Mouse (Mus musculus): ENCODE results near the gene Epc2.

Gene Epc2

DNA sequence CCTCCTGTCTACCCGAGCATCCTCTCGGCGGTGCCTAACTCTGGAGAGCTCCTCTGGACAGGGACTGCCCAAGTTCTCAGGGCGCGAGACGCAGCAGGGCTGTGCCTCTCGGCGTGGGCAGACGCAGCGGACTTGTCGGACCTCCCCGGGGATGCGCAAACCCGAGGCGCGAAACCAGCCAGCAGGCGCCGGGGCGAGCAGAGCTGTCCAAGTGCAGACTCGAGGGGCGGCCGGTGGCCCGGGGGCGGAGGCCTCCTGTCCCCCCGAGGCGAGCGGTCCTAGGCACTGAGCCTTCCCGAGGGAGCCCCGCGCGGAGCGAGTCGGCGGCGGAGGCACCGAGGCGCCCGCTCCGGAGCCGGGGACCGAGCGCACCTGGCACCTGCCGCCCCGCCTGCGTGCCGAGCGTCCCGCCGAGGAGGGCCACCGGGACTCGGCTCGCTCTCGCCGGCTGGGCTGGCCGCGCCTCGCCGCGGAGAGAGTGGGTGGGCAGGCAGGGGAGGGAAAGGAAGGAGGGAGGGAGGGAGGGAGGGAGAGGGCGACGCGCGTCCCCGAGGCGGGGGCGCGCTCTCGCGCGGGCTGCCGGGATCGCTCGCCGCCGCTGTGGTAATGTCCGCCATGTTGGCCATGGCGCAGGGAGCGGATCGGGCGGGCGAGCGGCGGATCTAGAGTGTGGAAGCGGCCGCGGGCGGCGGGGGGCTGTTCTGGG lies at the start of gene Epc2:
Gene Epc2 (plus strand): TSS at position 556 of the 706 bp plus-strand sequence.
- DNase-seq (ENCODE audit: low read depth): peak; percentile 52

DNA sequence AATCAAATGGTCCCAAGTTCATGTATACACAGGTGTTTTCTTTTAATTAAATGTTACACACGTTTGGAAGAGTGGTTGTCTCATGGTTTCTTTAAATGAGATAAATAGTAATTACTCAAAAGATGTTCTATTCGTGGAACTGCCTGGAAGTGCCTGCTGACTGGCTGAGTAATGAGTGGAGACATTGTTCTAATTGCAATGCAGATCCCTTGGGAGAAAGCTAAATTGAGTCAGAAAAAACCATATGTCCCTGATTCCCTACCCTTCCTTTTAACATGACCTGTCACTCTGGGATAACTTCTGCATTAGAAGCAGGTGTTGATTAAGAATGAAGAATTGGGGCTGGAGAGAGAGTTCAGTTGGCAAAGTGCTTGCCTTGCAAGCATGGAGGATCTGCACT lies 45.3 kb upstream of the Epc2 start:
- DNase-seq (ENCODE audit: low read depth): no peak

DNA sequence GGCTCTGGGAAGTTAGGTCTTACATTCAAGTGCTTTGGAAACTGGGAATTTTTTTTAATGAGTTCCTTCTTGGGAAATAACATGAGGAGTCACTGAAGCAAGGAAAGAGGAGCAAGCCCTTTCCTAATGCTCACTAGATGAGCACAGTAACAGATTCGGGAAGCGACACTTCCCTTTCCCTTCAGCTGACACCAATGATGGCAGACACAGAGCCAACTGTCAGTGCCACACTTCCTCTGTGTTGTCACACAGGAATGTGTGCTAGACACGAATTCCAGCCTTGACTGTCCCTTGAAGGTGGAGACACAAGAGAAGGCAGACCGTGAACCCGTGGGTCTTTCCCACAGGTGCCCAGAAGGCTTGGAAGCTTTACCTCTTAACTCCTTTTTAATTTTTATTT lies 39.6 kb upstream of the Epc2 start:
- no peak for DNase-seq (ENCODE audit: low read depth)

DNA sequence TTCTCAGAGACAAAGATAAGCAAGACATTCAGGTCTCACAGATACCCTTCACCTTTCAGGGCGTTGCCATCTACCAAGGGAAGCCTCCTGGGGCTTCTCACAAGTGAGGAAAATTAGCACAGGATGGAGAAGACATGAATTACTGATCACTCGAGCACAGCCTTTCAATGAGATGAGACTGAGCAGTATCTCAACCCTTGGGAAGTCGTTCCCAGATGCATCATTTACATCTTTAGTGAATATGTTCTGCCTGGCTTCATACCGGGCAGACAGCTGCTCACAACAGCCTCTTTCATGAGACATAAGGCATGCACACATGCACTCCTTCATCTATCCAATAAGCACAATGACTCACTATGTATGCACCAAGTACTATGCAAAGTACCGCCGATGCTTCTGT lies 38.7 kb upstream of the Epc2 start:
- no peak for DNase-seq (ENCODE audit: low read depth)

DNA sequence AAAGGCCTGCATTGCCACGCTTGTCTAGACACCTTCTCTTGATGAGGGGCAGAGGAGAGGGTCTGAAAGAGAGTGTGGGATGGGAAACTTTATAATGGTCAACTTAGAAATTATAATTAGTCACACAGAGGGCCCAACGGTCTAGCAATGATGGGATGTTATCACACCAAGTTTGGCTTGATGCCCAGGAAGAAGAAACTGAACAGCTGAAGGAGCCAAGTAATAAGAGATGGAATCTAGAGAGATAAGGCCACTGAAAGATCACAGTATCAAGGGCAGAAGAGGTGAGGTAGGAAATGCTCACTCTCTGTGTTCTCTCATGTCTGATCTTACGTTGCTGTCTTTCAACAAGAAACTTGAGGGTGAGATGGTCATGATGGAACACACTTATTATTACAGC lies 35.4 kb upstream of the Epc2 start:
- no peak for DNase-seq (ENCODE audit: low read depth)

DNA sequence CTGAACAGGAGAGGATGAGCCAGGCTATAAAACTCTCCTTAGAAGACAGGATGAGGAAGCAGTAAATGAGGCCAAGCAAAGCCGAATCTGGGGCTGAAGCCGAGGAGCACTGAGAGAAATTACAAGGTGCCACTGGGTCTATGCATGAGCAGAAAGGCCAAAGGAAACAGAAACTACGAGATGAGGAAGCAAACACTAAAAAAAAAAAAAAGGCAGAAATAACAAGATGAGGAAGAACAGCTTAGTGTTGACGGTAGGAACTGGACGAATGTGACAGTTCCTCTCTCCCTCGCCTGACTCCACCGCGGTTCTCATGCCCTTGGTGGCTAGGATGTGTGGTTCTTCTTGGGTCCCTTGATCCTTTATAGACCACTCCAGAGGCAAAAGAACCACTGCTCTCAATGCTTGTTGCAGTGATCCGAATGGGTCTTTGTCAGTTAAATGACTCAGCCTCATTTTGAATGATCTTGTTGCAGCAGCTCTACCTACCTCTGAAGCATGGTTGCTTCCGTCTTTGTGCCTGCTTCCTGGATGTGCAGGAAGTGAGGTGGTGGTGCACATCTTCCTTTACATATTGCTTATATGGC lies 34.2 kb upstream of the Epc2 start:
- DNase-seq (ENCODE audit: low read depth): no peak

DNA sequence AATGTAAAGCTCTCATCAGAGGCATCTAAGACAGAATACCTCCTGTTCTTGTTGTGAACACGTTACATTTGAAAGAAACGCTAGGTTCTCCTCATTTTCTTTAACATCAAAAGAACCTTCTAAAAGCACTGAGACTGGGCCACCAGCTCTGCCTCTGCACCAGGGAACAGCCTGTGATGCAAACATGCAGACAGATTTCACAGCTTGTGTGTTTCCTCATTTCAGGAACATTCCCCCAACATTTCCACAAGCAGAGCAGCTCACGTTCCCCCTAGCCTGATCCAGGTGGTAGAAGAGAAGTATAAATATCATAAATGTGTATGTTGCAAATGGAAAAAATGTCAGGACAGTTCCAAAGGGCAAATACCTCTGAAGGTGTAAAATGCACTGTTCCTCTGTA lies 30.9 kb upstream of the Epc2 start:
- no peak for DNase-seq (ENCODE audit: low read depth)

DNA sequence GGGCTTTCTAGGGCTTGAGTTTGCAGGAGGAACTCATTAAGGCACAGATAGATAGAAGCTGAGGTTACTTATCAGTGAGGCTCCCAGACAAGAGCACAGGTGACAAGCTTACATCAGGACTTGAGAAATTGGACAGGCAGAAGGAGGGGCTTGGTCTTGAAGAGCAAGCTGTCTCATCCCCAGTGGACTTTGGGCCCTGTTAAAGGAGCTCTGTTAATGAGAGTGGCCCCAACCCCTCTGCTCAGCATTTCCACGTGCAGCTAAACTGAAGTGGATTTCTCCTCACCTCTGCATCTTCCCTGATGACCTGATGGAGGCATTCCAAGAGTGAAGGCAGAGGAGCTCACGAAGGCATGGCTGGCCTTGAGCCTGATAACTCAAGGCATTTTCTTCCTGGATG lies 27.4 kb upstream of the Epc2 start:
- no peak for DNase-seq (ENCODE audit: low read depth)

DNA sequence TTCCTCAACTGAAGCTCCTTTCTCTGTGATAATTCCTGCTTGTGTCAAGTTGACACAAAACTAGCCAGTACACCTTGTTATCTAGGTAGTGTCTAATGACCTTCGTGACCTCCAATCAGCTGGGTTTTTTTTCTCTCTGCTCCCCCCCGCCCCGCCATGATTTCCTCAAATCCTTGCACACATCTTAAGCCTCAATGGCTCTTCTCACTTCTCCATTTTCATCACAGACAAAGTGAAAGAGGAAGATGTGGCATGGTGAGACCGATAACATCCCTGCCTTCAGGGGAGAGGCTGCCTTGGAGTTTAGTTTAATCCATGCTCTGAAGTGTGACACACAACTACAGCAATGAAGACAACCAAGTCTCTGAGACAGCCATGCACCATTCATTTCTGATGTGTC lies 26.5 kb upstream of the Epc2 start:
- no peak for DNase-seq (ENCODE audit: low read depth)

DNA sequence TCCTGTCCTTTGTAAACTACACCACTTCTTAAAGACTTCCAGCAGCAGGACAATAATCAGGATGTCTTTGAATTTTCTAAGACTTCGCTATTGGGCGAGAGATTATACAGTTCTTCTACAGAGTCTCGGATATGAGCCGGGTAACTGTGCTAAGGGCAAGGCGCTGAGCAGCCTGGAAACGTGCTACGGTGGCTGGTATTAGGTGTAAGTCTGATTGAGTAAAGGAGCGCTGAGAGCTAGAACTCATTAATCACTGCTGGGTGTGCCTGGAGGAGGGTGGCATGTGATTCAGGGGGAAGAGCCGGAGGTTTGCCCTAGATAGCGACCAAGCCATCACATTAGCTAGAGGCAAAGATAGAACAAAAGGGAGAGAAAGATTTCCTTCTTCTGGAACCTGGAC lies 25.1 kb upstream of the Epc2 start:
- DNase-seq (ENCODE audit: low read depth): no peak

DNA sequence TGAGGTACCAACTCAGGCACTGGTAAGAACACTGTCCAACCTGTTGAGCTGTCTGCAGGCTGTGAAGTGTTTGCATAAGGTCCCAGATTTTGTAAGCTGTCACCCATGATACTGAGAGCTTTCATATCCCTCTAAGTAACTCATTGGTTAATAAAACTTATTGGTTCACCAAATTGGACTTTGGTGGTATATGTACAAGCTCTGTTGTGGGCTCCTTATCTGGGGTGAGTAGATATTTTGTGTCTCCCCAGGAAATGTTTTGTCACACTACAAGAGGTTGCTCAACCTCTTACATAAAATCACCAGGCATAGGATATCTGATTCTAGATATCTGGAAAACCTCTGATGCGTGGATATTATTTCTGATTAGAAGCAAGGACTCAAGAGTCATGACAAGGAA lies 20.3 kb upstream of the Epc2 start:
- DNase-seq (ENCODE audit: low read depth): no peak

DNA sequence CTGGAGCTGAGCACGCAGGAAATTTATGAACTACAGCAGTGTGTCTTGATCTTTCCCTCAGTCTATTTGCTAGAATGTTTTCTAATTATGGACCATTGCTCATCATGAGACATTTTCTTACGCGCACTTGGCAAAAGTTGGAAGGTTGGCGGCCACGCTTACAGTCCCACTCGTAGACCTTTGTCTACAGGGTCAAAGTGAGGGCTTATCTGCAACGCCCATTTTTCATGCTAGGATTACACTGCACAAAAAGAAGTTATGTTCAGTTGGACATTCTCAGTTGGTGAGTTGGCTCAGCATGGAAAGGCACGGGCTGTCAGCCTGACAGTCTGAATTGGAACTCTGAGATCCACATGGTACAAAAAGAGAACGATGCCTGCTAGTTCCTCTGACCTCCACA lies 18.1 kb upstream of the Epc2 start:
- no peak for DNase-seq (ENCODE audit: low read depth)

DNA sequence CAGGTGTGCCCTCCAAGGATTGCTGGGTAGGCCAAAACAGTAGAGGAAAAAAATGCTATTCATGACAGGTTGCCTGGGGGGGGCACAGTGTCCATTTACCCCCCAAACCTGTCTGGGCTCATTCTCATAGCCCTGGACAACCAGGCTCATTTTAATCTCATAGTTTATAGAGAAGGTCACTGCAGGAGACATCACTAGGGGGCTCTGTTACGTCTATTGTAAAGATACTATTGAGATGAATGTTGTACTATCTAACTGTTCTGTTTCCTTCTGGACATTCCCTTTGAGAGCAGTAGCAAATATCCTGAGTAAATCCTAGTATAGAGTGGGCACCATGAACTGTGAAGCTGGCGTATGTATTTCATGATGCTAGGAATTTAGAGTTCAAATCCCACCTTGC lies 5.0 kb upstream of the Epc2 start:
- DNase-seq (ENCODE audit: low read depth): no peak

DNA sequence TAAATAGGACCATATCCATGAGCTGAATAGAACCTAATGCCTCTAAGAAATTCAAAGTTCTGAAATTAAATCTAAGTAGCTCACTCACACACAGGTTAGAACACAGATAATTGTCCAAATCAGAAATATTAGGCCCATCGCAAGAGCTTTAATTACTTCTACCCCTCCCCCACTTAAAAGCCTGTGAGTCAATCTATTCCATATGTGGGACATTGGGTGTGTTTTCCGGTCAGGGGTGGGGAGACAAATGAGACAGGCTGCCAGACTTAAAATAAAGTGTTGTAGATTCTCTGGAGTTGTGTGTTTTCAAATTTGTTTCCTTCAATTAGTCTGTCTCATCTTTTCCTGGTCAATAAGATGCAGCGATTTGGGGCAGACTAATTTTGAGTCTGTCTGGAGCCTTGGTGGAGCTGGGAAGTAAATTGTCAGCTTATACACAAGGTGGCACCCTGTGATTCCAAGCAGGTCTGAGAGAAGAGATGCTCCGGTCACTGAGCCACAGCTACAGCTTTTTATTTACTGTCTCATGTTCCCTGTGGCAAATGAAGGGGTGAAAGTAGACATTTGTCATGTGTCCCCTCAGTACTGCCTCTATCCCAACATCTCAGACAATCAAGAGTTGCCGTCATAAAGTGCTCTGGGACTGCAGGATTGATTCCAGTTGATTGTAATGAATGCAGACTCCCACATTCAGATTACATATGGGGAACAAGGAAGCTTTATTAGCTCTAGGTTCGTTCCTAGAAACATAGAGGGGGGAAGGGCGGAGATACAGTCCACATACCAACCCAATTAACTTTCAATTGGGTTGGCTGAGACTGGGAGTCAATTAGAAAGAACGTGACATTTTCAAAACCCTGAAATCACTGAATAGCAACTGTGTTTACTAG lies 3.5 kb upstream of the Epc2 start:
- no peak for DNase-seq (ENCODE audit: low read depth)

DNA sequence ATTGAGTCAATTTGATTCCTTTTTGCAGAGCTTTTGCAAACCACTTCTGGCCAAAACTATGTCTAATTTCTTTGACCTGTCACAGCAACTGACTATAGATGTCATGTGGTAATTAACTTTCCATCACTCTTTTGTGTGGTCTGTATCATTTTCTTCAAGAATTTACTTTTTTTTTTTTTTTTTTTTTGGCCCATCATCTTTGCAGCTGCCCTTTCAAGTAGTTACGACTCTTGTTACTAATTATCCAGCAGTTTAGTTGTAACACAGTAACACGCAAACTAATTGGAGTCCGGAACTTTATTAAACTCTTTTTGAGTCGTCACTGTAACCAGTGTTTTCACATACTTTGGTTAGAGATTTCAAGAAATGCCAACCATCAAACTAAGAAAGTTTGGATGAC lies 819 bp upstream of the Epc2 start:
- DNase-seq (ENCODE audit: low read depth): no peak

DNA sequence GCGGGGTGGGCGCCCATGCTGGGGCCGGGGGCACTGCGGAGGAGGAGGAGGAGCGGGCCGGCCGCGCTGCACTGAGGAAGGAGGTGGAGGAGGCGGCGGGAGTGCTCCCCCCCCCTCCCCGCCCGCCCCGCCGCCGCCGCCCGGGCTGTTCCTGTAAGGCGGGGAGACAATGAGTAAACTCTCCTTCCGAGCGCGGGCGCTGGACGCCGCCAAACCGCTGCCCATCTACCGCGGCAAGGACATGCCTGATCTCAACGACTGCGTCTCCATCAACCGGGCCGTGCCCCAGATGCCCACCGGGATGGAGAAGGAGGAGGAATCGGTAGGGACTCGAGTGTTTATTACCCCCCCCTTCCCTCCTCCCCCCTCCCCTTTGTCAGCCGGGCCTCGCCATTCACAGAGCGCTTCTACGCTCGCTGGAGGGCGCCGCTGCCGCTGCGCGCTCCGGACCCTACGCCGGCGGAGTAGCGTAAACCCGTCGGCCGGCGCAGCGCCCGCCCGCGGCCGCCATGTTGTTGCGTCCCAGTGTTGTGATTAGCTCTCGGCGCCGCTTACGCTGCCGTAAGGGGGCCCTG lies 438 bp downstream of the Epc2 start:
- DNase-seq (ENCODE audit: low read depth): peak; percentile 75

DNA sequence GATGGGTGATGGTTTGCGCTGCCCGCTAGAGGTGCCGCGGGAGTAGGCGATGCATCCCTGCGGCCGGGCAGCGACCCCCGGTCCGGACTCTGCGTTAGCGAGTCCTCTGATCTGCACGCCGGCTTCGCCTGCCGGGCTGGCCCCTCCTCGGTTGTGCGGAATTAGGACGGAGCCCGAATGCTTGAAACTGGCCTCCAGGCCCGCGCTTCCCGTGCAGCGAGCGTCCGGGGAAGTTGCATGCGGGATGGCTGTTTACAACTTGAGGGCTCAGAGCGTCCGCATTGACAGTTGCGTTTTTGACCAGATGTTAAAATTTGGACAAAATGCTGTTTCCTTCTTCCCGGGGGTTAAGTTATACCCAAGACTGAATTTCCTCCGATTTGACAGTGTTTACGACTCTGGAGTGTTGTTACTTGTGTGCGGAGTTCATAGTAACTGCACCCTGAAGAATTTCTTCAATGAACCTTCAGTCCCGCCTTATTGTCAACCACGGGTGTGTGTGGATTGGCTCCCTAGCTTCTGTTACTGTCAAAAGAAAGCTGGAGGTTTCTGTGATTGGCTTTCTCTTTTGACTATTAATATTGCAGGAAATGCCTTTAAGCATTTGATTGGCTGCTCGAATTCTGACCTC lies 1.3 kb downstream of the Epc2 start:
- DNase-seq (ENCODE audit: low read depth): peak; percentile 78

DNA sequence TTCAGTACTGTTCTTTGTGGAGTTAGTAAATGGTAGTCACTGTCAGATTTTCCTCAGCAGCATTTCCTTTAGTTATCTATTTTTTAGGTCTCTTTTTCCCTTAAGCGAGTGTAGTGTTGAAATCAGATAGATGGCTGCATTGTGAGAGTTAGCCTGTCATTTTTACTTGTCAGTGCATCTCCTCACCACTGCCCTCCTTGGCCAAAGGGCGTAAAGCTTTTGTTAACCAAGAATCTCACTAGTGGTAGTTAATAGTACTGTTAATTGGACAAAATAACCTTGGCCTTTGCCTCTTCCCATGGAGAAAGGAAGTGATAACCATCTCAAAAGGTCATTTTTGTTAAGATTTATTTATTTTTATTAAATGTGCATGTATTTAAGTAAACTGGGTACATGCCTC lies 6.5 kb downstream of the Epc2 start:
- DNase-seq (ENCODE audit: low read depth): no peak

DNA sequence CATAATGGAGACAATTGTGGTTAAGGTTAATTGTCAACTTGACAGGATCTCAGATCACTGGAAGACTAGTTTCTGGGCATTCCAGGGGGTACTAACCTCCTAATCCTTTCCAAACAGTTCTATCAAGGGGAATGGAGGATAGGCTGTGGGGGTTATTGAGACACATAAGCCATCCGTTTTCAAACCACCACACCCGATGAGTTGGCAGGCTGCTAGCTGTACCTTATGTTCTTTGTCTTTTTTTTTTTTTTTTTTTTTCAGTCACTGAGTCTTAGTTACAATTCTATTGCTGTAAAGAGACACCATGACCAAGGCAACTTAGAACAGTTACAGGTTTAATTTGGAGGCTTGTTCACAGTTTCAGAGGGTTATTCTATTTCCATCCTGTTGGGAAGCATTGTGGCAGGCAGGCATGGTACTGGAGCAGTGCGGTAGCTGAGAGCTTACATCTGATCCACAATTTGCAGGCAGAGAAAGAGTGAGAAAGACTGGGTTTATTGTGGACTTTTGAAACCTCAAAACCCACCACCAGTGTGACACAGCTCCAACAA lies 14.5 kb downstream of the Epc2 start:
- no peak for DNase-seq (ENCODE audit: low read depth)

DNA sequence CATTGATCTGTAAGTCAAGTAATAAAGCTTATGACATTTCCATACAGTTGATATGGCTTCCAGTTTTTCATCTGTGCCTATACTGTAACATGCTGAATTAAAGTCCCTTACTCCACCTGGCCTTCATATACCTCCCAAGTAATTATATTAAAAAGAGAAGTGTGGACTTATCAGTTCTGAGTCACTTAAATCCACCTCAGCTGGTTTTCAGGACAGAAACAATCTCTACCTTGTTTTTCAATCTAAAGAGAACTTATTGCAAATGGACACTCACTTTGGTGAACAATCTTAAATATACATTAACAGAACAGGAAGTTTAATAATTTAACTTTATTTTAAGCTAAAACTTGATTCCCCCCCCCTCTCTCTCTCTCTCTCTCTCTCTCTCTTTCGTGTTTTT lies 15.8 kb downstream of the Epc2 start:
- no peak for DNase-seq (ENCODE audit: low read depth)

DNA sequence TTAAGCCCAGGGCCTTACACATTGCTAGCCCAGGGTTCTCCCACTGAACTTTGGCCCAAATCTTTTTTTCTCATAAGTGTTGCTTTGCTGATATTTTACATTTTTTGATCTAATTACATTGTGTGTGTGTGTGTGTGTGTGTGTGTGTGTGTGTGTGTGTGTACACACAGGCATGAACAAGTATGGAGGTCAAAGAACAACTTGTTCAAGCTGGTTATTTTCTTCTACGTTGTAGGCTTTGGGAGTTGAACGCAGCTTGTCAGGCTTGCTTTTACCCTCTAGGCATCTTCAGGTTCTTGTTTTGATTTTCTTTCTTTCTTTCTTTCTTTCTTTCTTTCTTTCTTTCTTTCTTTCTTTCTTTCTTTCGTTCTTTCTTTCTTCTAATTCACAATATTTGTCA lies 19.9 kb downstream of the Epc2 start:
- DNase-seq (ENCODE audit: low read depth): no peak
